Comparison of ENCODE assay signal across 19 mouse cellular contexts in the genomic region with DNA sequence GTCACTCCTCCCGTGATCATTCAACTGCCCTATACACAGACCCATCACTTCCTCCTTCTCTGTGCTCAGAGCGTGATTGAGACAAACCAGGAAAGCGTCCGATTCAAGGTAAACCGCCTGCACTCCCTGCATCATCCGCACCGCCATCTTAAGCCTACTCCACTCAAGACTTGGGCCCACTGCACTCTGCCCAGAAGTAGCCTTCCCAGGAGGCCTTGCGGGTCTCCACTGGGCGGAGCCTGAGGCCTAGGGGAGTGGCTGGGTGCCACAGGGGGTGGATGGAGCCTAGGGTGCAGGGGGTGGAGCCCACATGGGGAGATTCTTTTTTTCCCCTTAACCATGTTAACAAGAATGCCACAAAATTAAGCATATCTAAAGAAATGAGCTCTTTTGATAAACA. TPM values are rescaled to one million over a fixed set of nuclear protein-coding genes. Genes with fewer than 3 reads are reported as not detected.
A peak's percentile ranks its signal among the peaks of the same experiment; 100 is the strongest.
DNase-seq lines count a peak whose midpoint lies in the region; ATAC-seq and TF ChIP-seq lines count a peak whose summit lies in the region.
"Had no signal": no experiment of that assay in that cellular context is flagged by ENCODE, and none has a peak within 500 bp of the region (broad histone marks: within the 10 kb centered on the region; RNA-seq: fewer than 3 reads in every experiment).

A gene (minus strand): TSS at position 215 of the 400 bp plus-strand sequence.

- no peaks in the 10 kb centered on the region for H3K9me3 ChIP-seq in ES-E14 (ENCODE audit: control insufficient read depth, insufficient read depth, low read depth, low read length)
- no peaks in the 10 kb centered on the region for H3K9me3 ChIP-seq in forebrain, embryonic 15.5 days
- no peaks in the 10 kb centered on the region for H3K9me3 ChIP-seq in midbrain, embryonic 15.5 days
- H3K9me3 ChIP-seq: heart, embryonic 15.5 days; liver, embryonic 12.5 days had no signal

- H3K27ac ChIP-seq in layer of hippocampus, adult 2 months: peak within 1 kb of the TSS; percentile 54; the same call in 1 of the 2 replicates
- H3K27ac ChIP-seq in ES-E14 (ENCODE audit: insufficient read depth, low read depth, low read length, poor library complexity, severe bottlenecking): no peak within 1 kb of the TSS
- H3K27ac ChIP-seq in forebrain, embryonic 15.5 days (replicated peaks): peak within 1 kb of the TSS; percentile 74; the same call in 1 of the 2 replicates
- H3K27ac ChIP-seq in midbrain, embryonic 15.5 days: no peak within 1 kb of the TSS
- H3K27ac ChIP-seq: heart, embryonic 15.5 days; liver, embryonic 12.5 days had no signal

- no peak for DNase-seq in layer of hippocampus, adult 2 months (ENCODE audit: low spot score in 2 of 2)
- DNase-seq in layer of hippocampus, adult 8-10 months (ENCODE audit: low spot score in 2 of 2): no peak
- no peak for DNase-seq in ES-E14 (ENCODE audit: low read depth, low spot score)
- DNase-seq in gastrocnemius, postnatal 36 days: no peak
- no peak for DNase-seq in left cerebral cortex, postnatal 36 days (ENCODE audit: low spot score in 2 of 2)
- no peak for DNase-seq in heart, postnatal 36 days
- DNase-seq: adrenal gland, adult 2 months; cerebellum, adult 9-11 months; kidney, postnatal 36 days; lung, postnatal 4 days; right cerebral cortex, adult 18-20 months; thymus, postnatal 25 days had no signal

- in situ Hi-C loops in ES-E14 (cut with MboI; ENCODE audit: low sequenced_read_pairs in 2 of 2, unreplicated experiment in 2 of 2): no loop called here

- H3K36me3 ChIP-seq in ES-E14 (ENCODE audit: control insufficient read depth, insufficient read depth, low read length, poor library complexity, severe bottlenecking): no peaks in the 10 kb centered on the region
- H3K36me3 ChIP-seq in forebrain, embryonic 15.5 days: no peaks in the 10 kb centered on the region
- no peaks in the 10 kb centered on the region for H3K36me3 ChIP-seq in midbrain, embryonic 15.5 days (replicated peaks)
- H3K36me3 ChIP-seq: heart, embryonic 15.5 days; liver, embryonic 12.5 days had no signal

- no peaks in the 10 kb centered on the region for H3K27me3 ChIP-seq in forebrain, embryonic 15.5 days
- H3K27me3 ChIP-seq in midbrain, embryonic 15.5 days (replicated peaks): no peaks in the 10 kb centered on the region
- H3K27me3 ChIP-seq: heart, embryonic 15.5 days; liver, embryonic 12.5 days had no signal

- no peak within 1 kb of the TSS for H3K9ac ChIP-seq in ES-E14 (ENCODE audit: insufficient read depth, low read depth, low read length, poor library complexity, severe bottlenecking)
- H3K9ac ChIP-seq in forebrain, embryonic 15.5 days (replicated peaks): no peak within 1 kb of the TSS
- H3K9ac ChIP-seq in midbrain, embryonic 15.5 days: no peak within 1 kb of the TSS
- H3K9ac ChIP-seq: heart, embryonic 15.5 days; liver, embryonic 12.5 days had no signal

- H3K4me1 ChIP-seq in ES-E14 (ENCODE audit: control insufficient read depth in 2 of 2, insufficient read depth in 2 of 2, low read length in 2 of 2, poor library complexity in 1 of 2): no peaks in the 10 kb centered on the region
- H3K4me1 ChIP-seq in forebrain, embryonic 15.5 days: peaks cover 21% of the 10 kb centered on the region
- peaks cover 7% of the 10 kb centered on the region; the same call in 1 of the 2 replicates for H3K4me1 ChIP-seq in midbrain, embryonic 15.5 days
- H3K4me1 ChIP-seq: heart, embryonic 15.5 days; liver, embryonic 12.5 days had no signal

- no peak; the same call in 1 of the 2 replicates for ATAC-seq in forebrain, embryonic 15.5 days (replicated peaks)
- ATAC-seq in midbrain, embryonic 15.5 days (replicated peaks): peak; percentile 52; the same call in 1 of the 2 replicates
- ATAC-seq: intestine, postnatal 0 days had no signal

- H3K4me3 ChIP-seq in layer of hippocampus, adult 2 months: no peak within 1 kb of the TSS
- peak within 1 kb of the TSS; percentile 4 to 49; a peak in 3 of 4 replicates for H3K4me3 ChIP-seq in ES-E14 (ENCODE audit: insufficient read depth in 1 of 2, low read depth in 1 of 2, low read length in 2 of 2, poor library complexity in 1 of 2, severe bottlenecking in 1 of 2)
- H3K4me3 ChIP-seq in forebrain, embryonic 15.5 days: no peak within 1 kb of the TSS
- no peak within 1 kb of the TSS for H3K4me3 ChIP-seq in midbrain, embryonic 15.5 days
- H3K4me3 ChIP-seq: heart, embryonic 15.5 days; liver, embryonic 12.5 days had no signal

- intact Hi-C loops in gastrocnemius, postnatal 36 days (cut with DNase I): no loop called here
- intact Hi-C loops in left cerebral cortex, postnatal 36 days (cut with DNase I): no loop called here
- intact Hi-C loops in heart, postnatal 36 days (cut with DNase I): no loop called here

- 99% methylated on average over 9 of the region's 9 CpGs for WGBS in forebrain, embryonic 15.5 days
- 94% methylated on average over 9 of the region's 9 CpGs for WGBS in midbrain, embryonic 15.5 days

- TF ChIP-seq CTCF in layer of hippocampus, adult 2 months (conservative IDR thresholded peaks at IDR 0.05): no peak

- H3K4me2 ChIP-seq in forebrain, embryonic 15.5 days (replicated peaks): no peak within 1 kb of the TSS
- H3K4me2 ChIP-seq in midbrain, embryonic 15.5 days: no peak within 1 kb of the TSS
- H3K4me2 ChIP-seq: heart, embryonic 15.5 days; liver, embryonic 12.5 days had no signal

TF ChIP-seq in ES-E14, 5 proteins besides CTCF, POLR2A, EP300 and RAD21:
- TF ChIP-seq MAFK (IDR thresholded peaks at IDR 0.05; ENCODE audit: insufficient read depth, low read depth, low read length): no peak
- no peak for TF ChIP-seq ZC3H11A (IDR thresholded peaks at IDR 0.05; ENCODE audit: borderline replicate concordance, low read depth, low read length)
- no peak for TF ChIP-seq ZNF384 (IDR thresholded peaks at IDR 0.05; ENCODE audit: low read depth, low read length)
- no peak for TF ChIP-seq CHD2 (IDR thresholded peaks at IDR 0.05; ENCODE audit: low read depth, low read length)
- no peak for TF ChIP-seq HCFC1 (IDR thresholded peaks at IDR 0.05; ENCODE audit: borderline replicate concordance, insufficient read depth, low read length)

RNA-seq across cellular contexts. Expression of the gene that starts here (rescaled TPM):
- 1 to 10 TPM; 3.5 TPM for total RNA-seq in layer of hippocampus, adult 2 months (2021)
- 1 to 10 TPM; 2.1 to 5.2 (median 3.1) TPM for total RNA-seq in layer of hippocampus, adult 8-10 months (2022)
- total RNA-seq in ES-E14 (2012; rRNA removed): 0.21 and 0.31 TPM in 2 replicates
- 0.34 and 0.39 TPM in 2 replicates for polyA plus RNA-seq in forebrain, embryonic 15.5 days (2015; fragmentation: Nextera tagmentation; extraction: Ambion mirVana)
- 0.23 and 0.36 TPM in 2 replicates for polyA plus RNA-seq in midbrain, embryonic 15.5 days (2015; fragmentation: Nextera tagmentation; extraction: Ambion mirVana)
- total RNA-seq in gastrocnemius, postnatal 36 days (2021): not detected
- 1 to 10 TPM; 1.1 to 5.6 TPM for total RNA-seq in left cerebral cortex, postnatal 36 days (2021)
- not detected for total RNA-seq in heart, postnatal 36 days (2021)
- total RNA-seq: adrenal gland, adult 2 months had no signal
- polyA plus RNA-seq: adrenal gland, adult 2 months; embryonic facial prominence, embryonic 14.5 days; gonadal fat pad, adult 2 months; heart, embryonic 15.5 days; intestine, postnatal 0 days; liver, embryonic 12.5 days had no signal

Comparison
In these comparisons a context has a peak if more than half of its experiments do, and no peak if none do; other contexts are left out.
1. Peak in ATAC-seq in midbrain, embryonic 15.5 days; RNA of the gene not detected or under 1 TPM.
2. H3K27ac ChIP-seq: peak in layer of hippocampus, adult 2 months (single experiment) and forebrain, embryonic 15.5 days (single experiment); none in ES-E14 (single experiment) and midbrain, embryonic 15.5 days (single experiment).
3. H3K4me3 ChIP-seq: peak in ES-E14 (2 of 2); none in layer of hippocampus, adult 2 months (single experiment), forebrain, embryonic 15.5 days (single experiment) and midbrain, embryonic 15.5 days (single experiment).